Mouse (Mus musculus): Measurements from ENCODE around the gene Tex26. TPM values are rescaled to one million over a fixed set of nuclear protein-coding genes. Genes with fewer than 3 reads are reported as not detected.

The Tex26 gene
- polyA plus RNA-seq, 1 experiment from 2014 or later: not detected

DNA sequence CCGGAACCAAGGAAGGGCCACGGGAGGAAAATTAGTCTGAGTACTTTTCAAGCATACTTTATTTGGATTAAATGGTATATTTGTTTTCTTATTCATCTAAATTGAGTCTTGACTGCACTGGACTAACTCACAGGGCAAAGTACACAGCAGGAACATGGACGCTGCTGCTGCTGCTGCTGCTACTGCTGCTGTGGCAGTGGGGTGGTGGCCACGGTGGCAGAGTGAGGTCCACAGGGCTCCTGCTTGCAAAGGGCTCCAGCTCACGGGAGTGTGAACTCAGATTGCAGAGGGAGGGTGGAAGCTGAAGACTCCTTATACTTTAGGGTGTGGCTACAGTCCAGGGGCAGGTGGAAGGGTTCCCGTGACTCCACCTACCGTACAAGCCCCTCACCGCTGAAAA, 65.5 kb downstream of the Tex26 start:
- Histone ChIP-seq H3K4me3 (ENCODE audit: low read depth, low read length) (no peak overlapping the region), H3K36me3 (replicated peaks; ENCODE audit: insufficient read depth, low read length) (no peaks in the 10 kb centered on the region), H3K4me1 (ENCODE audit: insufficient read depth) (no peaks in the 10 kb centered on the region), H3K27ac (ENCODE audit: low read depth) (no peak overlapping the region), H3K4me2 (ENCODE audit: low read depth, low read length) (no peak overlapping the region), H3K9me3 (ENCODE audit: low read length) (no peaks in the 10 kb centered on the region), H3K27me3 (ENCODE audit: insufficient read depth, low read length) (no peaks in the 10 kb centered on the region), H3K9ac (replicated peaks) (no peak overlapping the region)
- TF ChIP-seq EP300 (IDR thresholded peaks at IDR 0.05; ENCODE audit: low read depth) (no peak), CTCF (IDR thresholded peaks at IDR 0.05; ENCODE audit: low read depth) (no peak)
- DNase-seq (no peak), ATAC-seq (no peak)
- 79% methylated on average over 8 of the region's 8 CpGs for WGBS (ENCODE audit: insufficient replicate concordance)

DNA sequence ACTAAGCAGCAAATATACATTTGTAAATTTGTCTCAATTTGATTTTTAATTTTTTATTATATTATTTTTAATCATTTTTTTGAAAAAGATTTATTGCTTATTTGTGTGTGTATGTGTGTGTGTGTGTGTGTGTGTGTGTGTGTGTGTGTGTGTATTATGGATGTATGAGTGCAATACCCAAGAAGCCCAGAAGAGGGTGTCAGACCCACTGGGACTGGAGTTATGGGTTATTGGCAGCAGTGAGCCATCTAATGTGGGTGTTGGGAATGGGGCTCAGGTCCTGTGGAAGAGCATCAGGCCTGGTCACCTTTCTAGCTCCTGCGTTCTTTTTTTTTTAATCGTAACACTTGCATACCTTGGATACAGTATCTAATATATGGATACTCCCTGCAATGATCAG, 66.6 kb downstream of the Tex26 start:
- no peak overlapping the region for H3K4me2 ChIP-seq (ENCODE audit: low read depth, low read length)
- WGBS (ENCODE audit: insufficient replicate concordance): 98% methylated on average over 2 of the region's 2 CpGs
- no peak for TF ChIP-seq EP300 (IDR thresholded peaks at IDR 0.05; ENCODE audit: low read depth)
- TF ChIP-seq CTCF (IDR thresholded peaks at IDR 0.05; ENCODE audit: low read depth): no peak
- H3K9ac ChIP-seq (replicated peaks): no peak overlapping the region
- H3K4me3 ChIP-seq (ENCODE audit: low read depth, low read length): no peak overlapping the region
- no peaks in the 10 kb centered on the region for H3K27me3 ChIP-seq (ENCODE audit: insufficient read depth, low read length)
- ATAC-seq (no peak), DNase-seq (no peak)
- no peak overlapping the region for H3K27ac ChIP-seq (ENCODE audit: low read depth)
- H3K4me1 ChIP-seq (ENCODE audit: insufficient read depth): no peaks in the 10 kb centered on the region
- H3K36me3 ChIP-seq (replicated peaks; ENCODE audit: insufficient read depth, low read length): no peaks in the 10 kb centered on the region
- no peaks in the 10 kb centered on the region for H3K9me3 ChIP-seq (ENCODE audit: low read length)

DNA sequence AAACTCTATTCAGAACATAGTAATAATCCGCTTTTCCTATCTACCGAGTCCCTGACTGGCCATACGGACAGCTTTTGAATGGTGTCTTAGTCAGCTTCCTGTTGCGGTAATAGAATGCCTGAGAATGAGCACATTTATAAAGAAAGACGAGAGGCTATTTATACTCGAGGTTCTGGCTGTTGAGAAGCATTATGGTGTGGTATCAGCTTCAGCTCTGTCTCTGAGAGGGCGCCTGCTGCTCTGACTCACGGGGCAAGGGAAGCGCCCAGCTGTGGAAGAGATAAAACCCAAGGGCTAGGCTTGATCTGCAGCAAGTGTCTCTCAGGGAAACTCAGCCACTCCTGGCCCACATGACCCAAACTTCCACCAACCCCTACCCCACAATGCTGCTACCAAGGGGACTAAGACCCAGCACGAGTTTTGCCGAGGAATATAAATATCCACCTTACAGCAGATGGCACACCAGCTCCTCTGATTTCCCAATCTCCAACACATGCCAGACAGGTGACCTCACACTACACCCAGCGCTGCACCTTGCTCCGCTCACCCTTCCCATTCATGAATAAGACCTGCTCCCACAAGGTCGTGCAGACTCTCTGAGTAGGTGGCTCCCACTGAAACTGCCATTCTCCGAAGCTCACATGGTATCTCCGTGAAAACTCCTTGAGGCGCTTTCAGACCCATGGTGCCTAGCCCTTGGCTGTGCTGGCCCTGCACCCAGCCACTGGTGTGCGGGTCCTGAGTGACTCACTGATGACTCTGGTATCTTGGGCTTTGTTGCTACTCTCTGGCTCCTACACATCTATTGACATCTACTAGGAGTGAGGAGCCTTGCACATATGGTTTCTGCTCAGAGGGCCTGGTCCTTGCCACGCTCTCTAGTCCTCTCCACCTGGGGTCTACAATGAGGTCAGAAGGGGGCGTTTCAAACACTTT, 68.9 kb downstream of the Tex26 start:
- 64% methylated on average over 20 of the region's 20 CpGs for WGBS (ENCODE audit: insufficient replicate concordance)
- Histone ChIP-seq H3K9ac (replicated peaks) (no peak overlapping the region), H3K27me3 (ENCODE audit: insufficient read depth, low read length) (no peaks in the 10 kb centered on the region), H3K4me2 (ENCODE audit: low read depth, low read length) (no peak overlapping the region), H3K36me3 (replicated peaks; ENCODE audit: insufficient read depth, low read length) (no peaks in the 10 kb centered on the region), H3K4me3 (ENCODE audit: low read depth, low read length) (no peak overlapping the region), H3K9me3 (ENCODE audit: low read length) (no peaks in the 10 kb centered on the region), H3K4me1 (ENCODE audit: insufficient read depth) (no peaks in the 10 kb centered on the region), H3K27ac (ENCODE audit: low read depth) (no peak overlapping the region)
- ATAC-seq (no peak), DNase-seq (no peak)
- TF ChIP-seq EP300 (IDR thresholded peaks at IDR 0.05; ENCODE audit: low read depth) (no peak), CTCF (IDR thresholded peaks at IDR 0.05; ENCODE audit: low read depth) (no peak)

DNA sequence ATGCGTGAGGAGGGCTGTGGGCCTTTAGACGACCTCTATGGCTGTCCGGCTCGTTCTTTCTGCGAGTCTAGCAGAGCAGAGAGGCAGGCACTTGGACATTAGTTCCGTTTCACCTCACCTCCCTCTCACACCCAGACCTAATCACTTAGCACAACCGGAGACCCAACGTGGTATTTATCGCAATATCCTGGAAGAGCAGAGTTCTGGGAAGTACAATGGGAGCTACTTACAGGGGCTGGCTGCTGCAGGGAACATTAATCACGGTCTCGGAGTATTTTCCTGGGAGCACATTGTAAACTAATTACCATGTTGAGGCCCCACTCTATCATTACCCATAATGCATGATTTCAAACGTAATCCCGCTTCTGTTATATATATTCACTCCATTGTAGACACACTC, 70.9 kb downstream of the Tex26 start:
- Histone ChIP-seq H3K9ac (replicated peaks) (no peak overlapping the region), H3K4me3 (ENCODE audit: low read depth, low read length) (no peak overlapping the region), H3K4me2 (ENCODE audit: low read depth, low read length) (no peak overlapping the region), H3K27ac (ENCODE audit: low read depth) (no peak overlapping the region), H3K9me3 (ENCODE audit: low read length) (no peaks in the 10 kb centered on the region), H3K36me3 (replicated peaks; ENCODE audit: insufficient read depth, low read length) (no peaks in the 10 kb centered on the region), H3K4me1 (ENCODE audit: insufficient read depth) (no peaks in the 10 kb centered on the region), H3K27me3 (ENCODE audit: insufficient read depth, low read length) (no peaks in the 10 kb centered on the region)
- TF ChIP-seq EP300 (IDR thresholded peaks at IDR 0.05; ENCODE audit: low read depth): no peak
- TF ChIP-seq CTCF (IDR thresholded peaks at IDR 0.05; ENCODE audit: low read depth): no peak
- ATAC-seq: no peak
- 83% methylated on average over 13 of the region's 13 CpGs for WGBS (ENCODE audit: insufficient replicate concordance)
- DNase-seq: no peak

DNA sequence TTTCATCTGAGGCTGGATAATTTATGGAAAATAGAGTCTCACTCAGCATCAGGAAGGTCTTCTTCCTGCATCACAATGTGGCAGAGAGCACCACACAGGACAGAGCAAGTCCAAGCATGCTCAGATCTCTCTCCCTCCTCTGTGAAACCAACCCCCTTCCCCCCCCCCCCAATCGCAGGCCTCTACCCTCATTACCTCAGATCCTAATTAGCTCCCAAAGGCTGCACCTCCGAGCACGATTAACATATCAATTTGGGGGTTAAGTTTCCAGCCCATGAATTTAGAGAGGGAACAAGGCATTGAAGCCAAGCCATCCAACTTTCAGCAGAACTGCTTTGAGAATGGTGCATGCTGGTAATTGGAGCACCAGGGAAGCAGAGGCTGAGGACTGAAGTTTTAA, 73.2 kb downstream of the Tex26 start:
- DNase-seq (no peak), ATAC-seq (no peak)
- H3K4me2 ChIP-seq (ENCODE audit: low read depth, low read length): no peak overlapping the region
- H3K4me3 ChIP-seq (ENCODE audit: low read depth, low read length): no peak overlapping the region
- WGBS (ENCODE audit: insufficient replicate concordance): 58% methylated on average over 3 of the region's 3 CpGs
- H3K27ac ChIP-seq (ENCODE audit: low read depth): no peak overlapping the region
- TF ChIP-seq CTCF (IDR thresholded peaks at IDR 0.05; ENCODE audit: low read depth) (no peak), EP300 (IDR thresholded peaks at IDR 0.05; ENCODE audit: low read depth) (no peak)
- no peak overlapping the region for H3K9ac ChIP-seq (replicated peaks)
- no peaks in the 10 kb centered on the region for H3K36me3 ChIP-seq (replicated peaks; ENCODE audit: insufficient read depth, low read length)
- no peaks in the 10 kb centered on the region for H3K4me1 ChIP-seq (ENCODE audit: insufficient read depth)
- no peaks in the 10 kb centered on the region for H3K27me3 ChIP-seq (ENCODE audit: insufficient read depth, low read length)
- no peaks in the 10 kb centered on the region for H3K9me3 ChIP-seq (ENCODE audit: low read length)

DNA sequence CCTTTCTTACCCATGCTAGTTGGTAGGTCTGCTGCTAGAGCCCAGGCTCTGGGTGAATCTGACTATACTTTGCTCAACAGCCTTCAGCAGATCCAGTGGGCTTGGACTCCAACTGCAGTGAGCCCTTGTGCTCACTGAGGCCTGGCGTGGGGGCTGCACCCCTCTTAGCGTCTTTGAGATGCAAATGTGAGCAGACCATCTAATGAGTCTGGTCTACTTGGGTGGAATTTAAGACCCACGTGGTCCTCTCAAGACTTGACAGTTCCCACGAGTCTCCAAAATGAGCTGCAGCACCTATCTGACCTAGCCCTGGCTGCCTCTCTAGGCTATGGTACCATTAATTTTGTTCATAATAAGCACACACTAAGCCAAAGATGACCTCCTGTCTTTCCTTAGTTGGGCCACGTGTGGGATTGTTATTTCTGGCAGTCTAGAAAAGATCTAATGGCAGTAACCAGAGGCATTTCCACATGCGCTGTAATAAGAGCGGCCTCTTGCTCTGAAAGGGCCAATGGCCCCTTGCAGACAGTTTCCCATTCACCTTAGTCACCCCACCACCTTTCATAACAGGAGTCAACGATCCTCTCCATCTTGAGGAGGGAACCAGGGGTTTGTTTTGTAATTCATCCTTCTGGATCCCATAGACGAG, 74.1 kb downstream of the Tex26 start:
- no peak for DNase-seq
- no peak for TF ChIP-seq EP300 (IDR thresholded peaks at IDR 0.05; ENCODE audit: low read depth)
- no peak for TF ChIP-seq CTCF (IDR thresholded peaks at IDR 0.05; ENCODE audit: low read depth)
- Histone ChIP-seq H3K9ac (replicated peaks) (no peak overlapping the region), H3K4me1 (ENCODE audit: insufficient read depth) (no peaks in the 10 kb centered on the region), H3K9me3 (ENCODE audit: low read length) (no peaks in the 10 kb centered on the region), H3K4me2 (ENCODE audit: low read depth, low read length) (no peak overlapping the region), H3K4me3 (ENCODE audit: low read depth, low read length) (no peak overlapping the region), H3K27me3 (ENCODE audit: insufficient read depth, low read length) (no peaks in the 10 kb centered on the region), H3K27ac (ENCODE audit: low read depth) (no peak overlapping the region), H3K36me3 (replicated peaks; ENCODE audit: insufficient read depth, low read length) (no peaks in the 10 kb centered on the region)
- WGBS (ENCODE audit: insufficient replicate concordance): 62% methylated on average over 9 of the region's 9 CpGs
- no peak for ATAC-seq
